Mouse (Mus musculus) erythroblast, embryonic 14.5 days (primary cell): ENCODE data around the gene Ap1s1.

Experiments
- GATA1 ChIP-seq: IDR thresholded peaks from 2 replicates; pipeline ENCODE4 v1.6.1; 2012; ENCODE audit warnings: low read length, inconsistent platforms, mixed read lengths
- TAL1 ChIP-seq: IDR thresholded peaks from 3 replicates; pipeline ENCODE4 v1.6.1; 2012; ENCODE audit warnings: low read length, inconsistent platforms, mixed read lengths

- TF ChIP-seq TAL1 (no peak), GATA1 (no peak)
These were observed 44.9 kb upstream of the Ap1s1 start for GRCm38 (mm10) chr5:137090870-137091269.
